Mouse (Mus musculus) fibroblast of lung, adult 2 months (primary cell): ENCODE data around the gene Tpgs1.
A peak's percentile ranks its signal among the peaks of the same experiment; 100 is the strongest.

Experiments
- DNase-seq: peaks from one replicate; pipeline ENCODE4 v3.0.0-alpha.2; 2011; ENCODE audit warnings: low read depth

The Tpgs1 gene

DNA sequence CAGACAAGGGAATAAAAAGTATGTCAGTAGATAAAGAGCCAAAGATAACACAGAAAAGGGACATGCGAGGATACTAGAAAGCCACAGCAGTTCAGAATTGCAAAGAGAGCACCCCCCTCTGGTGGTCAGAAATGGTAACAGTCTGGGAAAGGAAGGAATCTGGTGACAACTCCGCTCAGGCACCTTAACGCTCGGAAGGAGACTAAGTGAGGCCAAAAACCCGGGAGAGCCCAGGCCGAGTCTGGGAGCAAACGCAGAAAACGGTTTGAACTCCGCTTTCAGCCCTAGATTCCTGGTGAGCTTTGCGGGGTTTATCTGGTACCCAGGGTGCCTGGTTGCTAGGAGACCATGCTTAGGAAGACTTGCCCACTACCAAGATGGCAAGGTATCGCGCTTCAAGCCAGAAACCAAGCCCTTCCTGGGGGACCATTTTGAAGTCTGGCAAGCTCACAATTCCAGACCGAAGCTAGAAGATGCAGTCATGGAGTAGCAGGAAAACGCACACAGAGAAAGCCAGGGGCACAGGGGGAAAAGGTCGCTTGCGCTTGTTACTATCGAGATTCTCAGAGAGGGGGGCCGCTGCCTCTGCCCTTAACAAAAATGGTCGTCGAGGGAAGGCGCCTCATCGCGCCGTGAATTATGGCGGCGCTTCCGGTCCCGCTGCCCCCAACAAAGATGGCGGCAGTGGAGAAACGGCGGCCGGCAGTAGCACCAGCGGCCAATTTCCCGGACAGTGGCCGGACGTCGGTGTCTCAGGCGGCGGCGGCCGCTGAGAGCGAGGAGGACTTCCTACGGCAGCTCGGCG lies at the start of gene Tpgs1:
Gene Tpgs1, plus strand, starts transcription at position 599 of the 805 bp plus-strand sequence.
- DNase-seq = peak; percentile 89

DNA sequence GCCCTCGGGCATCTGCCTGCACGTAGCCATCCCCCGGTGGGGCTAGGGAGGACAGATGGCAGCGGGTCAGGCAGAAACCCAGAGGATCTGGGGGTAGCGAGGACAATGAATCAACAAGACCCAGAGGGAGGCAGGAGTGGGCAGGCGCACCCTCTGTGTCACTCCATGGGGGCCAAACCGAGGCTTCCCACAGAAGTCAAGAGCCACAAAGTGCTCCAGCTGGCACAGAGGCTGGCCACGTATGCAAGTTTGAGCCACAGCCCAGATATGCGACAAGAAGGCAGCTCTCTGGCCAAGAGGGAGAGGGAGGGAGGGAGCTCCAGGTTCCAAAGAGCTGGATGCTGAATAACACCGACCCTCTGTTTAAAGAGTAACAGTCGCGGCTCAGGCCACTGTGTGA lies 45.2 kb upstream of the Tpgs1 start:
- no peak for DNase-seq

DNA sequence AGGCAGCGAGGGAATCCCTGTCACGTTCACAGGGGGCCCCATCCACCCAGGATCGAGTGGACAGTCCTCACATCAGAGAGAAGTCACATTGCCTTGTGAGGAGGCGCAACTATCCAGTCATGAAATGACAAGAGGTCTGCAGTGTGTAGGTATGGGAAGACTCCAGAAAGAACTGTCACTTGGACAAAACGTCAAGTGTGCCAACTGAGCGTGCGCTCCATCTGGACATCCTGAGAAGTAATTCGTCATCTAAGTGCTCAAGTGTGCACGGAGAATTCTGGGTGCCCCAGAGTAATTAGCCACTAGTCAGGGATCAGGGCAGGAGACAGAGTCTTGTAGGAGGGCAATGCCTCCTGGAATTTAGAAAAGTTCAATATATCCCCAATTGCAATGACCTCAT lies 43.8 kb upstream of the Tpgs1 start:
- DNase-seq = no peak

- no peak for DNase-seq
These were observed 43.0 kb upstream of the Tpgs1 start for GRCm38 (mm10) chr10:79626156-79626555.

GRCm38 (mm10) chr10:79628377-79628776 lies 40.8 kb upstream of the Tpgs1 start:
- DNase-seq = no peak

DNA sequence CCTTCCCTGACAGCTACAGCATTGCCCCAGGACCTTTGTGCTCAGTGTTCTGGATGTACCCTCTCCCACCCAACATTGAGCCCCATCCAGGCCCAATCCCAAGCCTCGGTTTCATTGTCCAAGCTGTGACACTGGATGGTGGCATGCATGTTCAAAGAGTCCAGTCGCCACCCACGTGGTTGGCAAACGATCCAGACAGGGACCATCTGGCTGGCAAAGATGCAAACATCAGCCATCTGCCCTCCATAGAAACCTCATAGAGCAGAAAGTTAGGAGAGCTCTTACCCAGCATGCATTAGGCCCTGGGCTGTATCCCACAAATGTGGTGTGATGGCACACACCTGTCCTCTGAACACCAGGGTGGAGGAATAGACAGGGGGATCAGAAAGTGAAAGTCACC lies 37.7 kb upstream of the Tpgs1 start:
- no peak for DNase-seq

GRCm38 (mm10) chr10:79633006-79633777 lies 36.0 kb upstream of the Tpgs1 start:
- DNase-seq = peak; percentile 69

GRCm38 (mm10) chr10:79636287-79636686 lies 32.9 kb upstream of the Tpgs1 start:
- DNase-seq = no peak

GRCm38 (mm10) chr10:79637128-79638110 lies 31.8 kb upstream of the Tpgs1 start, which contains the start of gene Shc2:
TSS of gene Shc2 (minus strand) at chr10:79637918.
- no peak for DNase-seq

DNA sequence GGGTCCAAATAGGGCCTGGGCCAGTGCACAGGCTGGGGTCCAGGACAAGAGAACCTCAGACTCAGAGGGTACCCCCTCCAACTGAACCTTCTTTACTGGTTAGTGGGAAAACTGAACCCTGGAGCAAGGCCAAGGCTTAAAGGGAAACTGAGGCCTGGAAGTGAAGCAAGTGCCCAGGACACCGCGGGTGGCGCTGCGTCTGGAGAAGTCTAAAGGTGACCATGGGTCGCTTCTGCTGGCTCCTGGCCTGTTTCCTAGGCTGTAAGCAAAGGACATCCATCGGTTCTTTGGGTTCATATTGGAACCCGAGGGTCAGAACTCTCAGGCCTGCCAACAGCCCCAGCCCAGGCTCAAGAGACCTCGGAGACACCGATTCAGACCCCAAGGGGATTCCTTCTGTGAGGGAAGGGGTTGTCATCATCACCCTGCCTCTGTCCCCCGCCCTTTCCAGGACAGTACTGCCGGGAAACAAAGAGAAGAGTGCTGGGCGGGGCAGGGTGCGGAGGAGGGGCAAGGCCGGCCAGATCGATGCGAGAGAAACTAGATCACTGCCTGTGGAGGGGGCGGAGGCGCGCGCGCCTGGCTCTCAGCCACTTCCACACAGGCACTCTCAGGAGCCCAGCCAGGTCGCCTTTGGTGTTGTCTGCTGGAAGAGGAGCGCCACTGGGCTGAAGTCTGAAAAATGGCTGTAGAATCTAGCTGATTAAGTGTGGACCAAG lies 30.5 kb upstream of the Tpgs1 start:
- DNase-seq = no peak

DNA sequence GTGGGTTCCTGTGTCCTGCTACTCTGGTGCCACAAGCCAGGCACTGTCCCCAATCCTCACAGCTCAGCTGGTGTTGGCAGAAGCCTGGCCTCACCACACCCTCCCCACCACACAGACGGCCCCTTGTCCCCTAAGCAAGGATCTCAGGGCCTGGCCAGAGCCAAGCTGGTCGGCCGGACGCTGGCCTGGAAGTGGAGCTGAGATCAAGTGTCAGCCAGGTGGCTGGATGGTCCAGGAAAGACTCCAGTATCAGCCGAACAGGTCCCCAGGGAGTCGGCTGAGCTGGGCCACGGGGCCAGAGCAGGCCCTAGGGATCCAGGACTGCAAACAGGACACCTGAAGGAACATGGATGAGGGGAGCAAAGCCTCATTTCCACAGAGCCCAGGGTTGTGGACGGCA lies 23.5 kb upstream of the Tpgs1 start, which contains the start of gene Odf3l2:
Gene Odf3l2, minus strand, starts transcription at position 28 of the 400 bp plus-strand sequence.
- no peak for DNase-seq

DNA sequence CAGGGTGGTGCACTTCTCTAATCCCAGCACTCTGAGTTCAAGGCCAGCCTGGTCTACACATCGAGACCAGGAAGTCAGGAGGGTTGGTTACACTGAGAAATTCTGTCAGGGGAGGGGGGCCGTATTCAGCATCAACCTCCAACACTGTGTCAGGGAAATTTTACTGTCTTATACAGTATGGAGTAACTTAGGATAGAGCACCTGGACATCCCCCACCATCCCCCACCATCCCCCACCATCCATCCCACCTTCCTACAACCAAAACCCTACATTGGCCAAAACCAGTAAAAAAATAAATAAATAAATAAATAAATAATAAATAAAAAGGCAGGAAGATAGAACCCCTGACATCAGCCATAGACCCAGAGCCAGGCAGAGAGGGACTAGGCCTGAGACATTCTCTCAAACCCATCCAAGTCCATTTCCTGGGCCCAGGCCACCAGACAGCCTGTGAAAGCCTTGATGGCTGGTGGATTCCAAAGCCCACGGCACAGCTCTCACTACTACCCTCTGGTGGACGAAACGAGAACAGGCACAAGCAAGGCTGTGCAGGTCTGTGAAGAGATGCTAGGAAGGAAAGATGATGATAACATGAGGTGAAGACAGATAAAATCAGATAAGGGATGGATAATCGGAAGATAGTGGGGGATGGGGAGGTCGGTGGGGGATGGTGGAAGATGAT lies 20.0 kb upstream of the Tpgs1 start:
- peak; percentile 46 for DNase-seq

GRCm38 (mm10) chr10:79652789-79653188 lies 16.4 kb upstream of the Tpgs1 start:
- no peak for DNase-seq

- DNase-seq = no peak
These were observed 14.2 kb upstream of the Tpgs1 start for GRCm38 (mm10) chr10:79654946-79655395.

- no peak for DNase-seq
These were observed 10.3 kb upstream of the Tpgs1 start for GRCm38 (mm10) chr10:79658829-79659228.

DNA sequence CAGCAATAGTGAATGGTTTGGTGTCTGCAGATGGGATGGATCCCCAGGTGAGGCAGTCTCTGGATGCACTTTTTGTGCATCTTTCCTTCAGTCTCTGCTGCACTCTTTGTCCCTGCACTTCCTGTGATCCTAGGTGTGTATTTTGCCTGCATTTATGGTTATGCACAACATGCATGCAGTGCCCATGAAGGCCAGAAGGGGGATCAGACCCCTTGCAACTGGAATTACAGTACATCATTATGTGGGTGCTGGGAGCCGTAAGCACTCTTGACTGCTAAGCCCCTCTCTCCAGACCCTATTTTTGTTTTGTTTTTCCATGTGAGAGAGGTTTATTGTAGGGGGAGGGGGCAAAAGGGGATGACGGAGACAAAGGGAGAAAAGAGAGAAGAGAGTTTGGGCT lies 8.9 kb upstream of the Tpgs1 start:
- DNase-seq = no peak

- DNase-seq = no peak
These were observed 7.3 kb upstream of the Tpgs1 start for GRCm38 (mm10) chr10:79661861-79662260.

- no peak for DNase-seq
These were observed 5.0 kb upstream of the Tpgs1 start, which contains the start of gene Madcam1 for GRCm38 (mm10) chr10:79664131-79664665. TSS of gene Madcam1 (plus strand) at chr10:79664559.

- no peak for DNase-seq
These were observed 4.1 kb upstream of the Tpgs1 start for GRCm38 (mm10) chr10:79665051-79665450.

DNA sequence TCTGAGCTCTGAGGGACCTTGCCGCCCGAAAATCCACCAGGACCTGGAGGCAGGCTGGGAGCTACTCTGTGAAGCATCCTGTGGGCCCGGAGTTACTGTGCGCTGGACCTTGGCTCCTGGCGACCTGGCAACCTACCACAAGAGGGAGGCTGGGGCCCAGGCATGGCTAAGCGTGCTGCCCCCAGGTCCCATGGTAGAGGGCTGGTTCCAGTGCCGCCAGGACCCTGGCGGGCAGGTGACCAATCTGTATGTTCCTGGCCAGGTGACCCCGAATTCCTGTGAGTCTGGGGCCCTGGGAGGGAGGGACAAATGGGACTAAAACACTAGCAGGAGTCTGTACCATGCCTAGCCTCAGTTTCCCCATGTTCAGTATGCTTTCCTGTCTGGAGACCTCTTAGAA lies 2.7 kb upstream of the Tpgs1 start:
- DNase-seq = no peak
